Mouse (Mus musculus) stomach, embryonic 14.5 days (tissue): ENCODE measurements around the gene Rnase9. TPM values are rescaled to one million over a fixed set of nuclear protein-coding genes. Genes with fewer than 3 reads are reported as not detected.

Experiments
- ATAC-seq: fragments of 200-750 bp; cut with Nextera tagmentation; 2 replicates; pipeline ENCODE4 v1.8.0; 2017; ENCODE audit warnings: low read depth, moderate TSS enrichment; ENCODE audit not compliant: insufficient number of reproducible peaks, insufficient read depth, low FRiP score
- H3K27ac ChIP-seq: fragments of 300-500 bp; sonication (generic); 2 replicates; pipeline ENCODE4 v1.5.1; 2014; ENCODE audit warnings: mild to moderate bottlenecking, low read length, moderate library complexity, mixed read lengths
- H3K27me3 ChIP-seq: fragments of 300-500 bp; sonication (generic); 2 replicates; pipeline ENCODE4 v1.6.1; 2014; ENCODE audit warnings: low read length, control low read depth, mixed read lengths; ENCODE audit not compliant: control insufficient read depth, insufficient read depth
- H3K36me3 ChIP-seq: fragments of 300-500 bp; sonication (generic); 2 replicates; pipeline ENCODE4 v1.6.1; 2014; ENCODE audit warnings: mild to moderate bottlenecking, control low read depth, low read length, moderate library complexity, mixed read lengths; ENCODE audit not compliant: control insufficient read depth, insufficient read depth
- H3K4me1 ChIP-seq: fragments of 300-500 bp; sonication (generic); 2 replicates; pipeline ENCODE4 v1.6.1; 2014; ENCODE audit warnings: low read length, control low read depth, mixed read lengths; ENCODE audit not compliant: control insufficient read depth, insufficient read depth
- H3K4me2 ChIP-seq: fragments of 300-500 bp; sonication (generic); replicated peaks from 2 replicates; pipeline ENCODE4 v1.6.1; 2014; ENCODE audit warnings: low read depth, low read length, control low read depth
- H3K4me3 ChIP-seq: fragments of 300-500 bp; sonication (generic); 2 replicates; pipeline ENCODE4 v1.5.1; 2014; ENCODE audit warnings: low read depth, low read length, control low read depth
- H3K9ac ChIP-seq: fragments of 300-500 bp; sonication (generic); replicated peaks from 2 replicates; pipeline ENCODE4 v1.6.1; 2014; ENCODE audit warnings: low read depth, mild to moderate bottlenecking, control low read depth, low read length, moderate library complexity, mixed read lengths
- H3K9me3 ChIP-seq: fragments of 300-500 bp; sonication (generic); 2 replicates; pipeline ENCODE4 v1.6.1; 2016; ENCODE audit warnings: low read depth, low read length, control low read depth; ENCODE audit not compliant: control insufficient read depth
- WGBS: fragments of 180-500 bp; shearing (Covaris S2); extraction: QIAGEN DNeasy Blood & Tissue Kit; methylation state at CpG from one replicate; pipeline ENCODE4 v1.1.7; 2014; 5-methylcytosine and 5-hydroxymethylcytosine counted together
- polyA plus RNA-seq: library from polyadenylated mRNA; unstranded; fragments of >200 nt; fragmentation: Nextera tagmentation; extraction: Ambion mirVana; gene quantifications from 2 replicates; pipeline ENCODE4 v1.2.1, GENCODE M21; 2014

The Rnase9 gene
- polyA plus RNA-seq, 1 experiment from 2014 or later, result not detected

GRCm38 (mm10) chr14:51057401-51057831 is 15.7 kb upstream of the Rnase9 start, which contains the start of gene Rnase12:
TSS of gene Rnase12 (minus strand) at chr14:51057661.
- Histone ChIP-seq H3K27me3 (no peaks in the 10 kb centered on the region), H3K9me3 (no peaks in the 10 kb centered on the region), H3K4me1 (0 out of 2 replicates have a peak, but pooled peaks cover 6% of the 10 kb centered on the region), H3K9ac (no peak within 1 kb of the TSS), H3K4me2 (no peak within 1 kb of the TSS), H3K36me3 (no peaks in the 10 kb centered on the region), H3K27ac (no peak within 1 kb of the TSS), H3K4me3 (no peak within 1 kb of the TSS)
- no peak for ATAC-seq
- WGBS, result 53% methylated on average over 9 of the region's 9 CpGs

- ATAC-seq, result no peak
- H3K4me3 ChIP-seq, result no peak overlapping the region
- WGBS, result 64% methylated on average over 13 of the region's 13 CpGs
- no peaks in the 10 kb centered on the region for H3K27me3 ChIP-seq
- 0 out of 2 replicates have a peak, but pooled peaks cover 6% of the 10 kb centered on the region for H3K4me1 ChIP-seq
- no peak overlapping the region for H3K4me2 ChIP-seq
- no peaks in the 10 kb centered on the region for H3K36me3 ChIP-seq
- H3K9me3 ChIP-seq, result no peaks in the 10 kb centered on the region
- peak overlapping the region; percentile 10; the same call in 1 of the 2 replicates for H3K27ac ChIP-seq
- H3K9ac ChIP-seq, result no peak overlapping the region
Measured at GRCm38 (mm10) chr14:51054243-51055237, 12.9 kb upstream of the Rnase9 start.

DNA sequence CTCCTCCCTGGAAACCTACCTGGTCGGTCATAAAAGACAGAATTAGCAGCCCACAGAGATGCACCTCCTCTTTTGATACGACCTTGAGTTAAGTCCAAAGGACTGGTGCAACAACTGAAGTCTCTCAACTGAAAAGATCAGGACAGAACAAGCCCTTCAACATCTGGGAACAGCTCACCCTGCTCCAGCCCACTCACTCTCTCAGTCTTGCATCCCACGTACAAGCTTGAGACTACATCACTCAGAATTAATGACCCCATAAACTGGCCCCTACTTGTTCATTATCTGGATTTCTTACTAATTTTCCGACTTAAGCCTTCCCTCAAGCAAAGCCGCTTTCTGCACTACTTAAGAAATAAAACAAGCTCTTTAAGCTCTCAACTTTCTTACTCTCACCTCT is 11.5 kb upstream of the Rnase9 start:
- H3K4me3 ChIP-seq, result no peak overlapping the region
- no peak overlapping the region for H3K4me2 ChIP-seq
- H3K27me3 ChIP-seq, result no peaks in the 10 kb centered on the region
- no peak overlapping the region for H3K9ac ChIP-seq
- no peaks in the 10 kb centered on the region for H3K36me3 ChIP-seq
- no peak overlapping the region for H3K27ac ChIP-seq
- ATAC-seq, result no peak
- H3K4me1 ChIP-seq, result 0 out of 2 replicates have a peak, but pooled peaks cover 6% of the 10 kb centered on the region
- no peaks in the 10 kb centered on the region for H3K9me3 ChIP-seq
- WGBS, result 79% methylated on average over 5 of the region's 5 CpGs

DNA sequence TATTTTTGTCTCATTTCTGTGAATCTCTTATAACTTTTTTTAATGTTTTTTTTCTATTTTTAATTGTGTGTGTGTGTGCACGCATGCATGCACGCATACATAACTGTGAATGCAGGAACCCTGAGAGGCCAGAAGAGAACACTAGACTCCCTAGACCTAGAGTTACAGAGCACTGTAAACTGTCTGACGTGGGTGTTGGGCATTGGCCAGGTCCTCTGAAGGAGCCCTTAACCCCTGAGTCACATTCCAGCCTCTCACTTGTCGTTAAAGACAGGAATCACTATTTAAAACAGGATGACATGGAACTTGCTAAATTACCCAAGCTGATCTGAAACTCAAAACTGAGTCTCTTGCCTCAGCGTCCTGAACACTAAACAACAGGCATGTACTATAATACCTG is 10.3 kb upstream of the Rnase9 start:
- Histone ChIP-seq H3K27ac (no peak overlapping the region), H3K4me3 (no peak overlapping the region), H3K4me2 (no peak overlapping the region), H3K4me1 (0 out of 2 replicates have a peak, but pooled peaks cover 6% of the 10 kb centered on the region), H3K9me3 (no peaks in the 10 kb centered on the region), H3K9ac (no peak overlapping the region), H3K27me3 (no peaks in the 10 kb centered on the region), H3K36me3 (no peaks in the 10 kb centered on the region)
- ATAC-seq, result no peak
- WGBS, result 51% methylated on average over 5 of the region's 5 CpGs

- Histone ChIP-seq H3K27ac (no peak within 1 kb of the TSS), H3K9ac (no peak within 1 kb of the TSS), H3K4me3 (no peak within 1 kb of the TSS), H3K36me3 (no peaks in the 10 kb centered on the region), H3K27me3 (no peaks in the 10 kb centered on the region), H3K9me3 (no peaks in the 10 kb centered on the region), H3K4me1 (0 out of 2 replicates have a peak, but pooled peaks cover 6% of the 10 kb centered on the region), H3K4me2 (no peak within 1 kb of the TSS)
- WGBS, result 88% methylated on average over 2 of the region's 2 CpGs
- ATAC-seq, result no peak
Measured at GRCm38 (mm10) chr14:51050063-51050462, 8.4 kb upstream of the Rnase9 start, which contains the start of gene Rnase11. TSS of gene Rnase11 (minus strand) at chr14:51050163.

DNA sequence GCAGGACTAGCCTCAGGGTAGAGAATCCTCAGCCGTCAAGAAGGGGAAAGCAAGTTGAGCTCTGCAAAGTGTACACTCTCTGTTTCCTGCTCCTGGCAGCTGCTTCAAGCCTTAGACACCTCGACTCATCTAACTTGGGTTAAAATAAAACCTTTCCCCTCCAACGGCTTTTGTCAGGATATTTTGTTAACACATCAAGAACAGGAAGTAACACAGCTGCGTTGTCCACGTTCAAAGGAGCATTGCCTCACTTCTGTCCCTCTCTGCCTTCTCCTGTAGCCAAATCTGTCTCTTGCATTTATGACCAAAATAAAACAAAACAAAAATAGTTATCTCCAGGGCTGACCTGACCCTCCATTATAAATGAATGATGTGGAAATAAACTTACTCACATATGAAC is 6.2 kb upstream of the Rnase9 start:
- Histone ChIP-seq H3K4me1 (no peaks in the 10 kb centered on the region), H3K9ac (no peak overlapping the region), H3K4me2 (no peak overlapping the region), H3K36me3 (no peaks in the 10 kb centered on the region), H3K4me3 (no peak overlapping the region), H3K9me3 (no peaks in the 10 kb centered on the region), H3K27me3 (no peaks in the 10 kb centered on the region), H3K27ac (no peak overlapping the region)
- 35% methylated on average over 5 of the region's 5 CpGs for WGBS
- no peak for ATAC-seq

- Histone ChIP-seq H3K4me1 (no peaks in the 10 kb centered on the region), H3K9ac (no peak overlapping the region), H3K4me2 (no peak overlapping the region), H3K9me3 (no peaks in the 10 kb centered on the region; the same call in 1 of the 2 replicates), H3K27ac (no peak overlapping the region), H3K4me3 (no peak overlapping the region), H3K36me3 (no peaks in the 10 kb centered on the region), H3K27me3 (no peaks in the 10 kb centered on the region)
- WGBS, result 79% methylated on average over 4 of the region's 4 CpGs
- no peak for ATAC-seq
Measured at GRCm38 (mm10) chr14:51036214-51036613, 5.5 kb downstream of the Rnase9 start.

DNA sequence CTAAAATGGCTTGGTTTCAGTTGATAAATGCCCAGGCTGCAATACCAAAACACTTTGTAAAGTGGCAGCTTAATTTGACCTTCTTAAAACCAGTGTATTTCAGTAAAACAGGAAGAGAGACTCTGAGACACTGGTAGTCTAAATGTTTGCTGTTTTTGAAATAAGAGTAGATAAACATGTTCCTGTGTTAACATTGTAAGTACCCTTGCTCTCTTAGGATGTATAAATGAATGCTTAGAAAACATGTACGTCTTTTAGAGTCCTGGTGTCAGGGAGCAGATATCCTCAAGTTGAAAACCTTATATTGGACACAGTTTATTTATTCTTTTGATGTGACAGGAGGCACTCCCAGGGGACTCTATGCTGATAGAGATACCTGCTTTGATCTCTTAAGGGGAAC is 6.5 kb downstream of the Rnase9 start:
- ATAC-seq, result no peak
- WGBS, result 39% methylated on average over 1 of the region's 1 CpGs

More for the DNA sequence above, 6.5 kb downstream of the Rnase9 start:
- H3K4me1 ChIP-seq, result no peaks in the 10 kb centered on the region
- H3K27ac ChIP-seq, result no peak overlapping the region
- no peaks in the 10 kb centered on the region for H3K27me3 ChIP-seq
- no peak overlapping the region for H3K9ac ChIP-seq
- H3K9me3 ChIP-seq, result no peaks in the 10 kb centered on the region; the same call in 1 of the 2 replicates
- H3K36me3 ChIP-seq, result no peaks in the 10 kb centered on the region
- no peak overlapping the region for H3K4me2 ChIP-seq
- no peak overlapping the region for H3K4me3 ChIP-seq
